Mouse (Mus musculus): Measurements from ENCODE around the gene Abca4.
"Not testable (repeated sequence)": the region's sequence is repeated elsewhere in the genome, so short reads cannot be mapped to it uniquely, and the experiment has no call there.

Gene Abca4

GRCm38 (mm10) chr3:122221240-122222036, 177.2 kb downstream of the Abca4 start:
- no peak for DNase-seq (ENCODE audit: low read depth)

GRCm38 (mm10) chr3:122226972-122227371, 182.7 kb downstream of the Abca4 start:
- not testable (repeated sequence) for DNase-seq (ENCODE audit: low read depth)
